Mouse (Mus musculus) embryonic facial prominence, embryonic 11.5 days (tissue): Measurements from ENCODE around the gene Msmp. TPM values are rescaled to one million over a fixed set of nuclear protein-coding genes. Genes with fewer than 3 reads are reported as not detected.
"Not testable (repeated sequence)": the region's sequence is repeated elsewhere in the genome, so short reads cannot be mapped to it uniquely, and the experiment has no call there.

Source experiments
- ATAC-seq: fragments of 200-750 bp; cut with Nextera tagmentation; replicated peaks from 2 replicates; pipeline ENCODE4 v1.8.0; 2017; ENCODE audit warnings: low read depth; ENCODE audit not compliant: insufficient number of reproducible peaks, low FRiP score, low TSS enrichment
- DNase-seq: peaks from one replicate; pipeline ENCODE4 v3.0.0-alpha.2; 2015; ENCODE audit warnings: low spot score
- H3K27ac ChIP-seq: fragments of 300-500 bp; sonication (generic); replicated peaks from 2 replicates; pipeline ENCODE4 v1.5.1; 2014; ENCODE audit warnings: mild to moderate bottlenecking, low read depth, low read length, control low read depth
- H3K27me3 ChIP-seq: fragments of 300-500 bp; sonication (generic); 2 replicates; pipeline ENCODE4 v1.6.1; 2014; ENCODE audit warnings: mild to moderate bottlenecking, low read length, moderate library complexity, mixed read lengths; ENCODE audit not compliant: control insufficient read depth, insufficient read depth
- H3K36me3 ChIP-seq: fragments of 300-500 bp; sonication (generic); replicated peaks from 2 replicates; pipeline ENCODE4 v1.6.1; 2014; ENCODE audit warnings: low read depth, mild to moderate bottlenecking, low read length, moderate library complexity, mixed read lengths; ENCODE audit not compliant: control insufficient read depth, insufficient read depth
- H3K4me1 ChIP-seq: fragments of 300-500 bp; sonication (generic); 2 replicates; pipeline ENCODE4 v1.6.1; 2014; ENCODE audit warnings: low read length, mixed read lengths; ENCODE audit not compliant: control insufficient read depth, insufficient read depth
- H3K4me2 ChIP-seq: fragments of 300-500 bp; sonication (generic); 2 replicates; pipeline ENCODE4 v1.6.1; 2014; ENCODE audit warnings: low read depth, mild to moderate bottlenecking, control low read depth, low read length, moderate library complexity
- H3K4me3 ChIP-seq: fragments of 300-500 bp; sonication (generic); 2 replicates; pipeline ENCODE4 v1.5.1; 2014; ENCODE audit warnings: low read depth, low read length, control low read depth
- H3K9ac ChIP-seq: fragments of 300-500 bp; sonication (generic); replicated peaks from 2 replicates; pipeline ENCODE4 v1.6.1; 2014; ENCODE audit warnings: mild to moderate bottlenecking, control low read depth, low read length
- H3K9me3 ChIP-seq: fragments of 300-500 bp; sonication (generic); replicated peaks from 2 replicates; pipeline ENCODE4 v1.6.1; 2016; ENCODE audit warnings: mild to moderate bottlenecking, low read length, inconsistent platforms, mixed read lengths; ENCODE audit not compliant: control insufficient read depth
- WGBS: fragments of 180-500 bp; shearing (Covaris S2); extraction: QIAGEN DNeasy Blood & Tissue Kit; methylation state at CpG from one replicate; pipeline ENCODE4 v1.1.7; 2014; 5-methylcytosine and 5-hydroxymethylcytosine counted together
- polyA plus RNA-seq: library from polyadenylated mRNA; unstranded; fragments of >200 nt; fragmentation: Nextera tagmentation; extraction: Ambion mirVana; gene quantifications from 2 replicates; pipeline ENCODE4 v1.2.1, GENCODE M21; 2014

Gene Msmp
- polyA plus RNA-seq, 1 experiment from 2014 or later, result not detected

GRCm38 (mm10) chr4:43558631-43559356 is 25.5 kb downstream of the Msmp start:
- Histone ChIP-seq H3K27ac (peak overlapping the region; percentile 29), H3K9ac (peak overlapping the region; percentile 32), H3K4me3 (no peak overlapping the region), H3K27me3 (no peaks in the 10 kb centered on the region), H3K4me1 (peaks cover 15% of the 10 kb centered on the region), H3K9me3 (no peaks in the 10 kb centered on the region), H3K4me2 (peak overlapping the region; percentile 14; the same call in 1 of the 2 replicates), H3K36me3 (peaks cover 5% of the 10 kb centered on the region; the same call in 1 of the 2 replicates)
- WGBS, result 14% methylated on average over 13 of the region's 13 CpGs
- no peak for ATAC-seq
- DNase-seq, result peak; percentile 75

DNA sequence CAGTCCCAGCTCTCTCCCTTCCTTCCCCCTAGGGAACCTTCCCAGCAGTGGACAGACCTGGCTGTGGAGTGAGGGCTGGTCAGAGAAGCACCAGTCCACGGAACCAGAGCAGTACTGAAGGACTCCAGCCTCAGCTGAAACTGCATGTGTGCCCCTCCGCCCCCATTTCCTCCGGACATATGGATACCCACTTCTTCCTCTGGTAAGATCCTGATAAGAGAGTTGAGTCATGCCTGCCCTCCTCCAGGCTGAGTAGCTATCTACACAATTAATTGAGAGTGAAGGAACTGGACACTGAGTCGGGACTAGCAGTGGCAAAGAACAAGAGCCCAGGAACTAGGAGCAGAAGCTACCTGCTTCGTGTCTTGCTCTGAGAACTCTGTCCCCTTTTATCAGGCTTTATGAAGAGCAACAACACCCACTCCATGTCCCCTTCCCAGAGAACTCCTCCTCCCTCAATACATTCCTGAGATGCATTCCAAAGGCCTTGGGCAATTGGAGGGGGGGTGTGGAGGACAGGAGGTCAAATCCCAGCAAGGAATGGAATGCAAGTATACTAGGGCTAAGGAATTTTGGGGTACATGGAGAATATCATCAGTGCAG is 26.2 kb downstream of the Msmp start:
- Histone ChIP-seq H3K9ac (peak overlapping the region; percentile 26; the same call in 1 of the 2 replicates), H3K27ac (peak overlapping the region; percentile 29), H3K4me1 (peaks cover 12% of the 10 kb centered on the region), H3K36me3 (peaks cover 5% of the 10 kb centered on the region), H3K4me2 (peak overlapping the region; percentile 14), H3K27me3 (no peaks in the 10 kb centered on the region), H3K9me3 (no peaks in the 10 kb centered on the region), H3K4me3 (no peak overlapping the region)
- 21% methylated on average over 5 of the region's 5 CpGs for WGBS
- peak; percentile 63 for DNase-seq
- no peak for ATAC-seq

GRCm38 (mm10) chr4:43555926-43556325 is 28.4 kb downstream of the Msmp start:
- 94% methylated on average over 7 of the region's 7 CpGs for WGBS
- H3K9me3 ChIP-seq, result no peaks in the 10 kb centered on the region
- peaks cover 17% of the 10 kb centered on the region for H3K36me3 ChIP-seq
- H3K27ac ChIP-seq, result no peak overlapping the region
- H3K4me3 ChIP-seq, result no peak overlapping the region
- H3K9ac ChIP-seq, result no peak overlapping the region
- no peak overlapping the region for H3K4me2 ChIP-seq
- H3K27me3 ChIP-seq, result no peaks in the 10 kb centered on the region
- H3K4me1 ChIP-seq, result peaks cover 10% of the 10 kb centered on the region
- DNase-seq (no peak), ATAC-seq (no peak)

- H3K27ac ChIP-seq, result no peak overlapping the region
- H3K27me3 ChIP-seq, result no peaks in the 10 kb centered on the region
- peaks cover 4% of the 10 kb centered on the region; the same call in 1 of the 2 replicates for H3K4me1 ChIP-seq
- H3K9ac ChIP-seq, result no peak overlapping the region
- no peaks in the 10 kb centered on the region for H3K9me3 ChIP-seq
- ATAC-seq (no peak), DNase-seq (no peak)
- no peak overlapping the region for H3K4me3 ChIP-seq
- no peak overlapping the region for H3K4me2 ChIP-seq
- peaks cover 26% of the 10 kb centered on the region for H3K36me3 ChIP-seq
These were observed 30.4 kb downstream of the Msmp start for GRCm38 (mm10) chr4:43553891-43554290.

DNA sequence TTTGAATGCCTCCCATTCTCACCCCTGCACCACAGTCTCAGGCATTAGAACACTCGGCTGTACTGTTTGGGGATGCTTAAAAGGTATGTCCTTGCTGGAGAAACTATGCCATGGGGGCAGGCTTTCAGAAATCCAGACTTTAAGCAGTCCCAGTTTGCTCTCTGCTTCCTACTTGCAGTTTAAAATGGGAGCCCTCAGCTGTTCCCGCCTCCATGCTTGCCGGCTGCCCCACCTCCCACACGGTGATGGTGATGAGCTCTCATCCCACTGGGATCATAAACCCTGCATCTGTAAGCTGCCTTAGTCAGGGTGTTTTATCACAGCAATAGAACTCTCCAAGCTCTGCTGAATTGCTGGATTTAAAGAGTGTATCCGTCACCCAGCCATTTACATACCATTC is 31.9 kb downstream of the Msmp start:
- Histone ChIP-seq H3K36me3 (peaks cover 26% of the 10 kb centered on the region), H3K4me3 (no peak overlapping the region), H3K9me3 (no peaks in the 10 kb centered on the region), H3K27me3 (no peaks in the 10 kb centered on the region), H3K9ac (no peak overlapping the region), H3K4me1 (peaks cover 3% of the 10 kb centered on the region; the same call in 1 of the 2 replicates), H3K27ac (no peak overlapping the region), H3K4me2 (no peak overlapping the region)
- DNase-seq, result no peak
- 94% methylated on average over 5 of the region's 5 CpGs for WGBS
- ATAC-seq, result no peak

GRCm38 (mm10) chr4:43551854-43552253 is 32.4 kb downstream of the Msmp start:
- 83% methylated on average over 6 of the region's 6 CpGs for WGBS
- H3K36me3 ChIP-seq, result peaks cover 26% of the 10 kb centered on the region
- not testable (repeated sequence) for ATAC-seq

GRCm38 (mm10) chr4:43549055-43549454 is 35.2 kb downstream of the Msmp start:
- Histone ChIP-seq H3K4me3 (no peak overlapping the region), H3K4me1 (no peaks in the 10 kb centered on the region), H3K4me2 (no peak overlapping the region), H3K36me3 (peaks cover 36% of the 10 kb centered on the region), H3K27me3 (no peaks in the 10 kb centered on the region), H3K9me3 (no peaks in the 10 kb centered on the region), H3K27ac (no peak overlapping the region), H3K9ac (no peak overlapping the region)
- DNase-seq, result no peak
- no peak for ATAC-seq
- WGBS, result 94% methylated on average over 12 of the region's 12 CpGs

More at GRCm38 (mm10) chr4:43551854-43552253, 32.4 kb downstream of the Msmp start:
- H3K9me3 ChIP-seq, H3K4me3 ChIP-seq, H3K4me2 ChIP-seq, DNase-seq, H3K4me1 ChIP-seq, H3K27ac ChIP-seq, H3K27me3 ChIP-seq, H3K9ac ChIP-seq: not testable (repeated sequence)

- H3K4me2 ChIP-seq, result no peak overlapping the region
- H3K4me1 ChIP-seq, result no peaks in the 10 kb centered on the region
- DNase-seq, result no peak
- H3K9me3 ChIP-seq, result no peaks in the 10 kb centered on the region
- ATAC-seq, result no peak
- H3K27me3 ChIP-seq, result no peaks in the 10 kb centered on the region
- peaks cover 32% of the 10 kb centered on the region for H3K36me3 ChIP-seq
- no peak overlapping the region for H3K9ac ChIP-seq
- H3K27ac ChIP-seq, result no peak overlapping the region
- WGBS, result 94% methylated on average over 8 of the region's 8 CpGs
- no peak overlapping the region for H3K4me3 ChIP-seq
These were observed 37.1 kb downstream of the Msmp start for GRCm38 (mm10) chr4:43547160-43547559.
